Mouse (Mus musculus): ENCODE data around the gene Vmn1r196. TPM values are rescaled to one million over a fixed set of nuclear protein-coding genes. Genes with fewer than 3 reads are reported as not detected.

Vmn1r196 gene
- polyA plus RNA-seq (2017; shearing (Covaris generic)), result not detected

DNA sequence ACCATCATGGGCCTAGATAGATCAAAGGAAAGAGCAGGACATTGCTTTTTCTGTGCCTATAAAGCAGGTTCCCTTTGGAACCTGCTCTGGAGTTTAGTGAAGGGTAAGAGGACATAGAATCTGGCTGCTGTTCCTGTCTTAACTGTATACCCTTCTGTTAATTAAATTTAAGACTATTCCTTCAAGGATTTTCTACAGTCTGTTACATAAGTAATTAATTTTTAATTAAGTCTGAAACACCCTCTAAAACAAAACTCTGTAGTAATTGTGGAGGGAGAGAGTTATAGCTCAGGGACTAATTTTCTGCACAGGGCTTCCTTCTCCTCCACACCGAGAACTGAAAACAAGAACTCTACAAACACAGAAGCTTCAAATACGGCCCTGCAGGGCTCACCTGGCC lies at the start of gene Vmn1r196:
Vmn1r196 (plus strand) TSS at position 301 of the 400 bp plus-strand sequence.

GRCm38 (mm10) chr13:22243915-22244314 lies 45.8 kb upstream of the Vmn1r196 start, which contains the start of gene Vmn1r194:
Gene Vmn1r194, plus strand, starts transcription at chr13:22244215.

GRCm38 (mm10) chr13:22270222-22270621 lies 19.5 kb upstream of the Vmn1r196 start, which contains the start of gene Vmn1r195:
Gene Vmn1r195, plus strand, starts transcription at chr13:22270522.

GRCm38 (mm10) chr13:22324289-22324688 lies 34.6 kb downstream of the Vmn1r196 start, which contains the start of gene Vmn1r197:
Gene Vmn1r197, plus strand, starts transcription at chr13:22324589.

Other genes with a start within 250 kb of the Vmn1r196 start
- gene Hist1h4i, start 248.6 kb upstream of the Vmn1r196 start, polyA plus RNA-seq (2017; shearing (Covaris generic)), result 1 to 10 TPM; 7.5 to 9.7 TPM
- 1 to 10 TPM; 1.8 to 6.1 TPM for gene Hist1h2ag, start 247.0 kb upstream of the Vmn1r196 start, polyA plus RNA-seq (2017; shearing (Covaris generic))
- 1 to 10 TPM; 2.4 to 5.9 TPM for gene Hist1h2bj, start 246.7 kb upstream of the Vmn1r196 start, polyA plus RNA-seq (2017; shearing (Covaris generic))
- gene Vmn1r188, start 205.5 kb upstream of the Vmn1r196 start, polyA plus RNA-seq (2017; shearing (Covaris generic)), result under 1 TPM in 1 of 2 experiments, not detected in 1; 0.05 TPM
- gene Vmn1r189, start 184.1 kb upstream of the Vmn1r196 start, polyA plus RNA-seq (2017; shearing (Covaris generic)), result not detected
- gene Vmn1r191, start 106.0 kb upstream of the Vmn1r196 start, polyA plus RNA-seq (2017; shearing (Covaris generic)), result under 1 TPM in 1 of 2 experiments, not detected in 1; 0.06 TPM
- not detected for gene Vmn1r192, start 98.8 kb upstream of the Vmn1r196 start, polyA plus RNA-seq (2017; shearing (Covaris generic))
- gene Vmn1r193, start 66.8 kb upstream of the Vmn1r196 start, polyA plus RNA-seq (2017; shearing (Covaris generic)), result under 1 TPM; 0.06 to 0.42 TPM
- not detected for gene Vmn1r194, start 45.7 kb upstream of the Vmn1r196 start, polyA plus RNA-seq (2017; shearing (Covaris generic))
- under 1 TPM in 1 of 2 experiments, not detected in 1; 0.66 TPM for gene Vmn1r195, start 19.4 kb upstream of the Vmn1r196 start, polyA plus RNA-seq (2017; shearing (Covaris generic))
- gene Vmn1r197, start 34.7 kb downstream of the Vmn1r196 start, polyA plus RNA-seq (2017; shearing (Covaris generic)), result under 1 TPM; 0.07 to 0.15 TPM
- gene Vmn1r198, start 60.4 kb downstream of the Vmn1r196 start, polyA plus RNA-seq (2017; shearing (Covaris generic)), result under 1 TPM; 0.10 to 0.34 TPM
- 1 to 10 TPM in 1 of 2 experiments, not detected in 1; 2.2 TPM for gene Vmn1r199, start 89.9 kb downstream of the Vmn1r196 start, polyA plus RNA-seq (2017; shearing (Covaris generic))
- under 1 TPM; 0.10 to 0.93 TPM for gene Vmn1r200, start 100.5 kb downstream of the Vmn1r196 start, polyA plus RNA-seq (2017; shearing (Covaris generic))
- under 1 TPM; 0.04 to 0.06 TPM for gene Vmn1r201, start 182.0 kb downstream of the Vmn1r196 start, polyA plus RNA-seq (2017; shearing (Covaris generic))
- gene Vmn1r202, start 215.5 kb downstream of the Vmn1r196 start, polyA plus RNA-seq (2017; shearing (Covaris generic)), result under 1 TPM in 1 of 2 experiments, not detected in 1; 0.06 TPM
- under 1 TPM; 0.16 to 0.28 TPM for gene Vmn1r203, start 228.2 kb downstream of the Vmn1r196 start, polyA plus RNA-seq (2017; shearing (Covaris generic))

Measured in inflammation-experienced regulatory T-cells (primary cell).